ENCODE assay signal across 22 mouse cellular contexts in the genomic region with DNA sequence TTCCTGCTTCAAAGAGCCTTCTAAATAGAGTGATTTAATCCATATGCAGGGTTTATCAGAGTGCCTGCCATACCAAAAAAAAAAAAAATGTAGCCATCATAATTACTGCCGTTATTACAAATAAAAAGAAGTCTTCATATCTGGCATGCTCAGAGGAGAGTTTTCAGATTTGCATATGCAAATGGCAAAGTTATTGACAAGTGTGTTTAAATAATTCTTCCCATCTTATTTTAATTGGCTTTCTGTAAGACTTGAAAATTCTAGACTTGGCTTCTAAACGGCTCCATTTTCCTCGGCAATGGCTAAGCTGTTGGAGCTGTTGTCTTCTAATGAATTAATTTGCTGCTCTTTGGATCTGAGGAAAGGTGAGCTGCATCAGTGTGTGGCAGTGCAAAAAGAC.
A peak's percentile ranks its signal among the peaks of the same experiment; 100 is the strongest.
DNase-seq lines count a peak whose midpoint lies in the region; ATAC-seq and TF ChIP-seq lines count a peak whose summit lies in the region.
"Had no signal": no experiment of that assay in that cellular context is flagged by ENCODE, and none has a peak within 500 bp of the region (broad histone marks: within the 10 kb centered on the region; RNA-seq: fewer than 3 reads in every experiment).

No protein-coding gene starts in this region.

- H3K9ac ChIP-seq in embryonic facial prominence, embryonic 11.5 days (replicated peaks; ENCODE audit: low read length), result no peak overlapping the region
- H3K9ac ChIP-seq in forebrain, embryonic 14.5 days (ENCODE audit: low read length), result no peak overlapping the region
- no peak overlapping the region for H3K9ac ChIP-seq in forebrain, embryonic 16.5 days (replicated peaks; ENCODE audit: low read depth, low read length)

- TF ChIP-seq POLR2A in brain, embryonic 14.5 days (IDR thresholded peaks at IDR 0.05; ENCODE audit: borderline replicate concordance, extremely low read depth, insufficient read depth, insufficient read length, poor library complexity, severe bottlenecking), result no peak

- H3K27me3 ChIP-seq in embryonic facial prominence, embryonic 11.5 days (ENCODE audit: control insufficient read depth, insufficient read depth, low read length), result no peaks in the 10 kb centered on the region
- no peaks in the 10 kb centered on the region for H3K27me3 ChIP-seq in embryonic facial prominence, embryonic 10.5 days (replicated peaks; ENCODE audit: low read depth, poor library complexity, severe bottlenecking)
- H3K27me3 ChIP-seq in forebrain, embryonic 14.5 days (replicated peaks; ENCODE audit: control insufficient read depth, insufficient read depth, low read length), result no peaks in the 10 kb centered on the region
- H3K27me3 ChIP-seq in forebrain, embryonic 16.5 days (replicated peaks; ENCODE audit: control insufficient read depth, insufficient read depth, low read length), result no peaks in the 10 kb centered on the region
- H3K27me3 ChIP-seq: CH12.LX had no signal

- H3K4me3 ChIP-seq in embryonic facial prominence, embryonic 11.5 days (ENCODE audit: low read depth, low read length), result no peak overlapping the region
- no peak overlapping the region for H3K4me3 ChIP-seq in embryonic facial prominence, embryonic 10.5 days
- H3K4me3 ChIP-seq in forebrain, embryonic 14.5 days (ENCODE audit: low read depth, low read length), result no peak overlapping the region
- H3K4me3 ChIP-seq in forebrain, embryonic 16.5 days (replicated peaks; ENCODE audit: low read length), result no peak overlapping the region

- no peak overlapping the region for H3K4me2 ChIP-seq in embryonic facial prominence, embryonic 11.5 days (ENCODE audit: low read depth, low read length)
- no peak overlapping the region for H3K4me2 ChIP-seq in forebrain, embryonic 14.5 days (ENCODE audit: low read length)
- no peak overlapping the region for H3K4me2 ChIP-seq in forebrain, embryonic 16.5 days (ENCODE audit: low read length)

- TF ChIP-seq CTCF in brain, embryonic 14.5 days (IDR thresholded peaks at IDR 0.05; ENCODE audit: borderline replicate concordance, extremely low read depth, insufficient read depth, insufficient read length), result no peak

- H3K27ac ChIP-seq in embryonic facial prominence, embryonic 11.5 days (replicated peaks; ENCODE audit: low read depth, low read length), result no peak overlapping the region
- H3K27ac ChIP-seq in embryonic facial prominence, embryonic 10.5 days (replicated peaks), result no peak overlapping the region
- H3K27ac ChIP-seq in forebrain, embryonic 14.5 days (ENCODE audit: low read depth, low read length), result no peak overlapping the region
- no peak overlapping the region for H3K27ac ChIP-seq in forebrain, embryonic 16.5 days (ENCODE audit: low read length)

- 68% methylated on average over 3 of the region's 3 CpGs for WGBS in embryonic facial prominence, embryonic 11.5 days
- 72% methylated on average over 3 of the region's 3 CpGs for WGBS in embryonic facial prominence, embryonic 10.5 days
- WGBS in forebrain, embryonic 14.5 days, result 37% methylated on average over 3 of the region's 3 CpGs
- 20% methylated on average over 3 of the region's 3 CpGs for WGBS in forebrain, embryonic 16.5 days

- ATAC-seq in embryonic facial prominence, embryonic 11.5 days (replicated peaks; ENCODE audit: insufficient number of reproducible peaks, low FRiP score, low TSS enrichment, low read depth), result no peak
- ATAC-seq in forebrain, embryonic 14.5 days, result no peak
- ATAC-seq in forebrain, embryonic 16.5 days, result no peak
- ATAC-seq: activated CD4-positive, CD25-positive, alpha-beta regulatory T cell, adult 4 months; CD4-positive, CD25-positive, alpha-beta regulatory T cell, adult 4 months; Patski had no signal

- H3K9me3 ChIP-seq in embryonic facial prominence, embryonic 11.5 days (replicated peaks; ENCODE audit: control insufficient read depth, low read length), result no peaks in the 10 kb centered on the region
- H3K9me3 ChIP-seq in embryonic facial prominence, embryonic 10.5 days, result no peaks in the 10 kb centered on the region
- H3K9me3 ChIP-seq in forebrain, embryonic 14.5 days (replicated peaks; ENCODE audit: control insufficient read depth, low read length), result no peaks in the 10 kb centered on the region
- H3K9me3 ChIP-seq in forebrain, embryonic 16.5 days (ENCODE audit: control insufficient read depth, low read length), result no peaks in the 10 kb centered on the region

- peak; percentile 36 for DNase-seq in embryonic facial prominence, embryonic 11.5 days (ENCODE audit: low spot score)
- DNase-seq in embryonic facial prominence, embryonic 10.5 days (ENCODE audit: low spot score), result no peak
- DNase-seq in forebrain, embryonic 14.5 days (ENCODE audit: low spot score), result peak; percentile 55
- peak; percentile 56 for DNase-seq in brain, embryonic 14.5 days (ENCODE audit: low read depth)
- no peak for DNase-seq in layer of hippocampus, adult 18-20 months (ENCODE audit: low spot score in 2 of 2)
- DNase-seq: adrenal gland, adult 2 months; adrenal gland, adult 8-10 months; adrenal gland, postnatal 10 days; adrenal gland, postnatal 14 days; adrenal gland, postnatal 25 days; adrenal gland, postnatal 36 days; B cell, adult 2 months; cerebellum, adult 11 months; cerebellum, adult 11-12 months; cerebellum, adult 18-20 months; cerebellum, adult 2 months had no signal

- no peaks in the 10 kb centered on the region for H3K36me3 ChIP-seq in embryonic facial prominence, embryonic 11.5 days (replicated peaks; ENCODE audit: control insufficient read depth, insufficient read depth, low read depth, low read length)
- no peaks in the 10 kb centered on the region for H3K36me3 ChIP-seq in embryonic facial prominence, embryonic 10.5 days (replicated peaks)
- H3K36me3 ChIP-seq in forebrain, embryonic 14.5 days (ENCODE audit: control insufficient read depth, insufficient read depth, low read length), result no peaks in the 10 kb centered on the region
- no peaks in the 10 kb centered on the region for H3K36me3 ChIP-seq in forebrain, embryonic 16.5 days (ENCODE audit: control insufficient read depth, insufficient read depth)
- H3K36me3 ChIP-seq: G1E had no signal

- H3K4me1 ChIP-seq in embryonic facial prominence, embryonic 11.5 days (ENCODE audit: control insufficient read depth, insufficient read depth, low read length), result no peaks in the 10 kb centered on the region
- H3K4me1 ChIP-seq in embryonic facial prominence, embryonic 10.5 days, result peaks cover 4% of the 10 kb centered on the region; the same call in 1 of the 2 replicates
- peaks cover 3% of the 10 kb centered on the region; the same call in 1 of the 2 replicates for H3K4me1 ChIP-seq in forebrain, embryonic 14.5 days (ENCODE audit: control insufficient read depth, insufficient read depth, low read length)
- H3K4me1 ChIP-seq in forebrain, embryonic 16.5 days (replicated peaks; ENCODE audit: control insufficient read depth, insufficient read depth, low read length), result 0 out of 2 replicates have a peak, but pooled peaks cover 3% of the 10 kb centered on the region

Comparison
In these comparisons a context has a peak if more than half of its experiments do, and no peak if none do; other contexts are left out.
1. DNase-seq: peak in embryonic facial prominence, embryonic 11.5 days (single experiment), forebrain, embryonic 14.5 days (single experiment) and brain, embryonic 14.5 days (single experiment); none in embryonic facial prominence, embryonic 10.5 days (single experiment) and layer of hippocampus, adult 18-20 months (0 of 2).